Mouse (Mus musculus) hindbrain, embryonic 13.5 days (tissue): ENCODE measurements around the gene Dhx16. TPM values are rescaled to one million over a fixed set of nuclear protein-coding genes. Genes with fewer than 3 reads are reported as not detected.
A peak's percentile ranks its signal among the peaks of the same experiment; 100 is the strongest.
"Not testable (repeated sequence)": the region's sequence is repeated elsewhere in the genome, so short reads cannot be mapped to it uniquely, and the experiment has no call there.

Source experiments
- ATAC-seq: fragments of 200-750 bp; cut with Nextera tagmentation; 2 replicates; pipeline ENCODE4 v1.8.0; 2017; ENCODE audit warnings: moderate TSS enrichment; ENCODE audit not compliant: low FRiP score
- H3K27ac ChIP-seq: fragments of 300-500 bp; sonication (generic); 2 replicates; pipeline ENCODE4 v1.5.1; 2015; ENCODE audit warnings: inconsistent platforms, mild to moderate bottlenecking, moderate library complexity
- H3K27me3 ChIP-seq: fragments of 300-500 bp; sonication (generic); 2 replicates; pipeline ENCODE4 v1.6.1; 2015; ENCODE audit warnings: mild to moderate bottlenecking, inconsistent platforms
- H3K36me3 ChIP-seq: fragments of 300-500 bp; sonication (generic); 2 replicates; pipeline ENCODE4 v1.6.1; 2015; ENCODE audit warnings: mild to moderate bottlenecking, inconsistent platforms
- H3K4me1 ChIP-seq: fragments of 300-500 bp; sonication (generic); replicated peaks from 2 replicates; pipeline ENCODE4 v1.6.1; 2015; ENCODE audit warnings: inconsistent platforms
- H3K4me2 ChIP-seq: fragments of 300-500 bp; sonication (generic); 2 replicates; pipeline ENCODE4 v1.6.1; 2015; ENCODE audit warnings: inconsistent platforms, mild to moderate bottlenecking, moderate library complexity
- H3K4me3 ChIP-seq: fragments of 300-500 bp; sonication (generic); 2 replicates; pipeline ENCODE4 v1.5.1; 2015; ENCODE audit warnings: mild to moderate bottlenecking, inconsistent platforms
- H3K9ac ChIP-seq: fragments of 300-500 bp; sonication (generic); 2 replicates; pipeline ENCODE4 v1.6.1; 2015; ENCODE audit warnings: mild to moderate bottlenecking, inconsistent platforms
- H3K9me3 ChIP-seq: fragments of 300-500 bp; sonication (generic); 2 replicates; pipeline ENCODE4 v1.6.1; 2016; ENCODE audit warnings: inconsistent platforms
- WGBS: fragments of 180-500 bp; shearing (Covaris S2); methylation state at CpG from one replicate; pipeline ENCODE4 v1.1.7; 2015; 5-methylcytosine and 5-hydroxymethylcytosine counted together
- polyA plus RNA-seq: library from polyadenylated mRNA; unstranded; fragments of >200 nt; fragmentation: Nextera tagmentation; extraction: Ambion mirVana; gene quantifications from 2 replicates; pipeline ENCODE4 v1.2.1, GENCODE M21; 2015

Dhx16 gene
- polyA plus RNA-seq, 1 experiment from 2014 or later: 28.6 TPM

DNA sequence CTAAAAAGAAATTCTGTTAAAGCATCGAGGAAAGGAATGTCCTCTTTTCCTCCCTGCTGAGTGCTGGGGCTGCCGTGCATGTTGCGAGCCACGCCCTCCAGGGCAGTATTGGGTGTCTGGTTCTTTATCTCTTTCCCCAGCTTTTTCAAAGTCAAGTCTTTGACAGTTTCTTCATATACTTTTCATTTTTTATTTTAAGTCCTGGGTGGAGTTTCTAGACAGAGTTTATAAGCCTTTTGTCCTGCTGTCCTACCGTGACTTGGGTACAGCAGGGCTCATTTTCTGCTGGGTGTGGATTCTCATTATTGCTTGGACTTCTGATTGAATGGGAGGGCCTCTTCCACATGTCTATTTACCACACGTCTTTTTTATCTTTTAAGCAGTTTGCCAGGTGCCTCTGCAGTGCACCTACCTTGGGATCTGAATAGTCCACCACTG lies 40.3 kb downstream of the Dhx16 start:
- peaks cover 18% of the 10 kb centered on the region for H3K36me3 ChIP-seq
- peak overlapping the region; percentile 83 for H3K4me2 ChIP-seq
- WGBS: 49% methylated on average over 6 of the region's 6 CpGs
- peak overlapping the region; percentile 98 for H3K9ac ChIP-seq
- ATAC-seq: no peak
- H3K27me3 ChIP-seq: no peaks in the 10 kb centered on the region
- peak overlapping the region; percentile 99 for H3K27ac ChIP-seq
- peak overlapping the region; percentile 75 for H3K4me3 ChIP-seq
- H3K9me3 ChIP-seq: no peaks in the 10 kb centered on the region
- peaks cover 45% of the 10 kb centered on the region for H3K4me1 ChIP-seq

- H3K36me3 ChIP-seq: peaks cover 23% of the 10 kb centered on the region
- peaks cover 42% of the 10 kb centered on the region for H3K4me1 ChIP-seq
- no peak for ATAC-seq
- H3K9me3 ChIP-seq: no peaks in the 10 kb centered on the region
- peak overlapping the region; percentile 99 for H3K27ac ChIP-seq
- peak overlapping the region; percentile 83 for H3K4me2 ChIP-seq
- H3K27me3 ChIP-seq: no peaks in the 10 kb centered on the region
- 86% methylated on average over 1 of the region's 1 CpGs for WGBS
- peak overlapping the region; percentile 75 for H3K4me3 ChIP-seq
- H3K9ac ChIP-seq: peak overlapping the region; percentile 98
These were observed 40.8 kb downstream of the Dhx16 start for GRCm38 (mm10) chr17:35920384-35920783.

DNA sequence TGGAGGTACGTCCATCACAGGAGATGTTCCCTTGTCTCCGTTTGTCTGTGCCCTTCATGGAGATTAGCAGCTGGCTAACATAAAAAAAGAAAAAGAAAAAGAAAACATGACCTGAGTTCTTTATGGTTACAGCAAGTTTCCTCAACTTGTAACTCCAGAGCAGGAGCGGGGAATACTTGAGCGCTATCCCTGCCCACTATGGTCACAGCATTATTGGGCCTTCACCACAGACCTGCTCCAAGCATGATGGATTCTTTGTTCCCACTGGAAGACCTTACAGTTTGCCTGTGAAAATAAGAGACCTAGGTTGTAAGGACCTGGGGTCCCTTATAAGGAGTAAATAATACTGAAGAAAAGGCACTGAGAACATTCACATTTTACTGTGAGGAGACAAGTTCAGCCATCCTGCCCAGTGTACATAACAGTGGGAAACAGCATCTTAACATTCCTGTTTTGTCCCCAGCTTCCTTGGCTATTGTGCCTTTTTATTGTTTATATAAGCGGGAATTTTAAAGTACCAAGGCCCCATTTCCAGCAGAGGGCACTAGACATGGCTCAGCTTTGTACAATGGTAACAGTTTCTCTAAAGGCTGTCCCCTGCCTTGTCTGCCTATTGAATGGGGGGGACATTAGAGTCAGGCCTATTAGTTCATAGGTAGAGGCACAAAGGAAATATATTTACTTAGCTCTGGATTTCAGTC lies 41.4 kb downstream of the Dhx16 start:
- no peak for ATAC-seq
- H3K36me3 ChIP-seq: peaks cover 29% of the 10 kb centered on the region
- peak overlapping the region; percentile 58; the same call in 1 of the 2 replicates for H3K9ac ChIP-seq
- 71% methylated on average over 5 of the region's 5 CpGs for WGBS
- peak overlapping the region; percentile 83 for H3K4me2 ChIP-seq
- H3K9me3 ChIP-seq: no peaks in the 10 kb centered on the region
- peaks cover 38% of the 10 kb centered on the region for H3K4me1 ChIP-seq
- H3K27ac ChIP-seq: peak overlapping the region; percentile 99
- H3K27me3 ChIP-seq: no peaks in the 10 kb centered on the region
- no peak overlapping the region for H3K4me3 ChIP-seq

GRCm38 (mm10) chr17:35921710-35922109 lies 42.1 kb downstream of the Dhx16 start:
- Histone ChIP-seq H3K27ac (peak overlapping the region; percentile 62; the same call in 1 of the 2 replicates), H3K4me3 (no peak overlapping the region), H3K9me3 (no peaks in the 10 kb centered on the region), H3K36me3 (peaks cover 36% of the 10 kb centered on the region), H3K27me3 (no peaks in the 10 kb centered on the region), H3K4me2 (peak overlapping the region; percentile 83; the same call in 1 of the 2 replicates), H3K9ac (peak overlapping the region; percentile 13; the same call in 1 of the 2 replicates), H3K4me1 (peaks cover 38% of the 10 kb centered on the region)
- ATAC-seq: no peak
- WGBS: 89% methylated on average over 4 of the region's 4 CpGs

DNA sequence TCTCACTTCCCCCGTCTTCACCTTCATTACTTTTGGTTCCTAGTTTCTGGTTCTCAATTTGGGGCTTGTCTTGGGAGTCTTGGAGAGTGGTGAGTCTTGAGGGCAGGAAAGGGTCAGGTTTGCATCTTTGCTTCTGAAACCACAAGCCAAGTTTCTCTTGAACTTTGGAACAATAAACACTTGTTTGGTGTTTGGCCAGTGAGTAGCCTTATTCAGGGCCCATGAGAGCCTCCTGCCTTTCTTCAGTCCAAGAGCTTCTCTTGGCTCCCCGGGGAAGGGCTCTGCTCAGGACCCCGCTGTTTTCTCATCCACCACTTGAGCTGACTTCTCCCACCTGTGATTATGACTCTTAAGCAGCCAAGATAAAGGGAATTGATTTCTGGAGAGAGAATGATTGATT lies 42.9 kb downstream of the Dhx16 start:
- WGBS: 85% methylated on average over 3 of the region's 3 CpGs
- H3K4me2 ChIP-seq: no peak overlapping the region
- H3K27me3 ChIP-seq: no peaks in the 10 kb centered on the region
- peaks cover 38% of the 10 kb centered on the region for H3K4me1 ChIP-seq
- H3K9ac ChIP-seq: 0 out of 2 replicates have a peak overlapping the region, but pooled peaks have one; percentile 20
- peaks cover 43% of the 10 kb centered on the region for H3K36me3 ChIP-seq
- H3K9me3 ChIP-seq: no peaks in the 10 kb centered on the region
- no peak for ATAC-seq
- no peak overlapping the region for H3K27ac ChIP-seq
- H3K4me3 ChIP-seq: no peak overlapping the region

DNA sequence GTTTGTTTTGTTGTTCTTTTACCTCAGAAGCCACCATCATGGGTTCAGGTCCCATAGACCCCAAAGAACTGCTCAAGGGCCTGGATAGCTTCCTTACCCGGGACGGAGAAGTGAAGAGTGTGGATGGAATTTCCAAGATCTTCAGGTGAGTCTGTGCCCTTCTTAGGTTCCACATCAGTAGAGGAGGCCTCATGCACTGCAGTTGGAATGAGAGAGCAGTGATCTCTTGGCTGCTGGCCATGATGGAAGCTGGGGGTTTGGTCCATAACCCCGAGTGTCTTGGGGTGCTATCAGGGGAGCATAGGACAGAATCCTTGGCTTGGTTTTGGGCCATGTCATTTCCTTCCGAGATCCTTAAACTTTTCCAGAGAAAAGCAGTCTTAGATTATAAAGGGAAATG lies 43.7 kb downstream of the Dhx16 start:
- Histone ChIP-seq H3K27ac (no peak overlapping the region; the same call in 1 of the 2 replicates), H3K4me3 (no peak overlapping the region), H3K4me2 (no peak overlapping the region), H3K4me1 (peaks cover 38% of the 10 kb centered on the region), H3K9ac (no peak overlapping the region), H3K27me3 (no peaks in the 10 kb centered on the region), H3K9me3 (no peaks in the 10 kb centered on the region), H3K36me3 (peaks cover 50% of the 10 kb centered on the region)
- no peak for ATAC-seq
- WGBS: 91% methylated on average over 4 of the region's 4 CpGs

GRCm38 (mm10) chr17:35927471-35927870 lies 47.9 kb downstream of the Dhx16 start:
- ATAC-seq: no peak
- H3K36me3 ChIP-seq: peaks cover 79% of the 10 kb centered on the region
- 75% methylated on average over 1 of the region's 1 CpGs for WGBS
- H3K9ac ChIP-seq: no peak overlapping the region
- no peak overlapping the region for H3K4me3 ChIP-seq
- no peak overlapping the region for H3K27ac ChIP-seq
- H3K4me2 ChIP-seq: no peak overlapping the region
- H3K27me3 ChIP-seq: no peaks in the 10 kb centered on the region
- H3K9me3 ChIP-seq: no peaks in the 10 kb centered on the region
- peaks cover 5% of the 10 kb centered on the region for H3K4me1 ChIP-seq

DNA sequence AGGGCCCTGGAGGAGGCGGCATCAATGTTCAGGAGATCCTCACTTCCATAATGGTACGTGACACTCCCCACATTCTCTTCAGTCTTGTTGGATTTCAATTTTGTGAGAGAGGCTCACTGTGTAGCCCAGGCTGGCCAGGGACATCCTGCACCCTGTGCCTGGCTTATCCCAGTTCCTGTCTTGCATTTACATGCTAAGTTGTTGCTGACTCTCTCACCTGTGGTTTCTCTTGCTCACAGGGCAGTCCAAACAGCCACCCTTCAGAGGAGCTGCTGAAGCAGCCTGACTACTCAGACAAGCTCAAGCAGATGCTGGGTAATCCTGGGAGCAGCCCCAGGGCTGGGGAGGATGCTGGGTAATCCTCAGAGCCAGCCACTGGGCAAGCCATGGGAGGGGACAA lies 49.9 kb downstream of the Dhx16 start:
- H3K4me3 ChIP-seq: no peak overlapping the region
- WGBS: 100% methylated on average over 2 of the region's 2 CpGs

DNA sequence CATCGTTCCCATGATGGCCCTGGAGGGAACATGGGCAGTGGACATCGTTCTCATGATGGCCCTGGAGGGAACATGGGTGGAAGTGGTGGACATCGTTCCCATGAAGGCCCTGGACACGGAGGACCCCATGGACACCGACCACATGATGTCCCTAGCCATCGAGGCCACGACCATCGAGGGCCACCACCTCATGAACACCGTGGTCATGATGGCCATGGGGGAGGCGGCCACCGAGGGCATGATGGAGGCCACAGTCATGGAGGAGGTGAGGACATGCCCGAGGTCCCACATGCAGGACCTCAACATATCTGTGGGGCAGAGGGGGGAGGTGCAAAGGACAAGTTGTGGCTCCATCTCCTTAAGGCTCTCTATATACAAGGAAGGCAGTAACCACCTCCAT lies 51.0 kb downstream of the Dhx16 start:
- WGBS: 96% methylated on average over 12 of the region's 12 CpGs
- Histone ChIP-seq H3K4me3 (no peak overlapping the region), H3K27ac (no peak overlapping the region), H3K36me3 (peaks cover 56% of the 10 kb centered on the region), H3K4me2 (no peak overlapping the region), H3K9ac (no peak overlapping the region), H3K9me3 (no peaks in the 10 kb centered on the region), H3K27me3 (no peaks in the 10 kb centered on the region), H3K4me1 (no peaks in the 10 kb centered on the region)
- ATAC-seq: 0 out of 2 replicates have a peak, but pooled peaks have one; percentile 11

More for the DNA sequence above, 49.9 kb downstream of the Dhx16 start:
- H3K4me2 ChIP-seq: no peak overlapping the region
- no peak for ATAC-seq
- H3K27ac ChIP-seq: no peak overlapping the region
- H3K36me3 ChIP-seq: peaks cover 67% of the 10 kb centered on the region
- H3K4me1 ChIP-seq: no peaks in the 10 kb centered on the region
- no peaks in the 10 kb centered on the region for H3K27me3 ChIP-seq
- no peaks in the 10 kb centered on the region for H3K9me3 ChIP-seq
- H3K9ac ChIP-seq: no peak overlapping the region

DNA sequence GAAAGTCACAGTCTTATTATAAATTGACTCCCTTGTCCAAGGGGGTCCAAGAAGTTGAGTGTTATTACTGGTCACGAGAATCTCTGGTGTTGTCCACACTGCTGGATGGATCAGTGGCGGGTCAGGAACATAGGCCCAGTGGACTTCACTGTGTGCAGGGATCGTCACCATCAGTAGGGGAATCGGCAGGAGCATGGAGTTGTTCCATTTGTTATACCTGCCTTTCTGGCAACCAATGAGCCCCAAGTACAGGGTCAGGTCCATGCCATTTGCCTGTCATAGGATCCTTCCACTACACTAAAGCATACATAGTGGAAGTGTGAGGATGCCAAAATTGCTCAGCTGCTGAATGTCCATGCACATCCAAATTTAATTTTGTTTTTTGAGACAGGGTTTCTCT lies 53.0 kb downstream of the Dhx16 start:
- 90% methylated on average over 4 of the region's 4 CpGs for WGBS
- Histone ChIP-seq H3K36me3 (peaks cover 38% of the 10 kb centered on the region), H3K4me1 (no peaks in the 10 kb centered on the region), H3K9ac (no peak overlapping the region), H3K27me3 (no peaks in the 10 kb centered on the region), H3K4me2 (no peak overlapping the region), H3K4me3 (no peak overlapping the region), H3K27ac (no peak overlapping the region), H3K9me3 (no peaks in the 10 kb centered on the region)
- no peak for ATAC-seq

DNA sequence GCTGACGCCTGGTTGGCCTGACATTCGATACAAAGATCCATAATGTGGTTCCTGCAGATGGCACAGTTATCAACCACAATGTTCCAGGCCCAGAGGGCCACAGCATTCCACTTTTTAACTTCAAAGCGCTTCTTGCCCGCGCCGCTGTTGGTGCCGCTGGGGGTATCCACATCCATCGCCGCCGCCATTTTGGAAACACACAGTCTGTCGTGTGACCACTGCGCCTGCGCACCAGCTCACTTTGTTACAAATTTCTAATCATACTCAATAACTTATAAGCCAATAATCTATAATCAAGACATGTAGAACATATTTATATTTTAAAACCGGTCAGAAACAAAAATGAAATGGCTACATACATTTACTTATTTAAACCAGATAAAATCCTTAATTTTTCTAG lies 56.1 kb downstream of the Dhx16 start:
- H3K27ac ChIP-seq: not testable (repeated sequence)
- WGBS: 88% methylated on average over 14 of the region's 14 CpGs

GRCm38 (mm10) chr17:35937700-35938348 lies 58.2 kb downstream of the Dhx16 start:
- no peaks in the 10 kb centered on the region for H3K36me3 ChIP-seq
- 39% methylated on average over 2 of the region's 2 CpGs for WGBS
- no peak overlapping the region for H3K4me2 ChIP-seq
- ATAC-seq: peak; percentile 66
- no peak overlapping the region for H3K4me3 ChIP-seq
- H3K4me1 ChIP-seq: no peaks in the 10 kb centered on the region
- no peaks in the 10 kb centered on the region for H3K27me3 ChIP-seq
- H3K9me3 ChIP-seq: no peaks in the 10 kb centered on the region
- no peak overlapping the region for H3K27ac ChIP-seq
- H3K9ac ChIP-seq: no peak overlapping the region

More for the DNA sequence above, 56.1 kb downstream of the Dhx16 start:
- H3K36me3 ChIP-seq, H3K4me3 ChIP-seq, H3K9me3 ChIP-seq, H3K27me3 ChIP-seq, ATAC-seq, H3K4me1 ChIP-seq, H3K4me2 ChIP-seq, H3K9ac ChIP-seq: not testable (repeated sequence)
